Mouse (Mus musculus): ENCODE results near the gene Mknk1.

DNA sequence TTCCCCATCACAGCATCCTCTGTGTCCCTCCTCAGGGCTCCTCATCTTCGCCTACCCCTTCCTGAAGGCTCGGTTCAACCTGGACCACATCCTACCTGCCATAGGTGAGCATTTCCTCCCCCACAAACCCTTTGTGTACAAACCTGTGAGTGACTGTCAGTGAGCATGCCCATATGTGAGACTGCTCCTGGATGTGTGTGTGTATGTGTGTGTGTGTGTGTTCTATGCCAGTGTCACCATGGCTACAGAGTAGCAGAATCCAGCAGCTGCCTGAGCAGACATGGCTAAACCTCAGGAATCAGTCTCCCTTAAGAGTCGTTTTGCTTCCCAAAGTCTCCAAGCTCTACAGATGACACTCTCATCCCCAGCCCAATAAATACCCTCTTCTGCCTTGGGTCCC lies 46.8 kb downstream of the Mknk1 start:
- TF ChIP-seq CTCF (conservative IDR thresholded peaks at IDR 0.05; ENCODE audit: low read length) (no peak), POU5F1 (IDR thresholded peaks at IDR 0.05; ENCODE audit: borderline replicate concordance, low read length) (no peak)
